Mouse (Mus musculus): ENCODE measurements around the gene Cacna1d. TPM values are rescaled to one million over a fixed set of nuclear protein-coding genes. Genes with fewer than 3 reads are reported as not detected.

Gene Cacna1d
- 4.5 TPM for polyA plus RNA-seq (2014; fragmentation: Illumina TruSeq; extraction: RNeasy Lipid Tissue Mini Kit (QIAGEN cat#74804); ENCODE audit: low read depth, low replicate concordance)

GRCm38 (mm10) chr14:30491342-30491741 is at the start of gene Cacna1d:
Gene Cacna1d, minus strand, starts transcription at chr14:30491455.

GRCm38 (mm10) chr14:30479361-30479948 is 11.8 kb downstream of the Cacna1d start, which contains the start of gene Dcp1a:
Gene Dcp1a, plus strand, starts transcription at chr14:30479535.

DNA sequence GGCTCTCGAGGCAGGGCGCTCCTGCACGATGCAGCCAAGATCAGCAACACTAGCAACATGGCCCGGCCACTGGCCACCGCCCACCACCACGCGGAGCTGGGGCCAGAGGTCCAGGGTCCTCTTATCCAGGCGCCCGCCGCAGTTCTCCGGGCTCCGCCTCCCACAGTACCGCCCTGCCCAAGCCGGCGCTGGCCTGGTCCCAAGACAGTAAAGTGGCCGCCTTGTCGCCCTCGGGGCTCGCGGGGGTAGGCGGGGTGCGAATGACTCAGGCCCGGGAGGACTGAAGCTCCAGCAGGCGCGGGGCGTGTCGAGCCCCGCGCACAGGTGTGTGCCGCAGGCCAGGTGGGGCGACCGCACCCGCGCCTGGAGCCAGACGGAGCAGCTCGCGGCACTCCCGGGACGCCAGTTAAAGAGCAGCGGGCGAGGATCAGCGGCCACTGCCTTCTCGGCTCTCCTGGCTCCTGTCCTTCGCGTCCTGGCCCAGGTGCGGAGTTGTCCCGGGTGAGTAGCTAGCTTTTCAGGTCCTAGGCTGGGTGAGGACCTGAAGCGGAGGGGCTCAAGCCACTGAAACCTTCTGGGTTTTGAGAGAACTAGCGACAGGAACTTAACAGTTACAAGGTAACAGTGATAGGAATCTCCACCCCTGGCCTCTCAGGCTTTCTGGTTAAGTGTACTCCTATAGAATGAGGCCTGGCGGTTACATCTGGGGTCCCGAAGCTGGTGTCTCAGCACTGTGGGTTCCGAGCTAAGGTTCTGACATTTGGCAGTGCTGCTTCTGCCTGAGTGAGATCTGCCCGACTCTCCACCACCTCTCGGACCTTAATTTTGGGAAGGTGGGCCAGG is 482.3 kb downstream of the Cacna1d start, which contains the start of the genes Il17rb and Chdh:
TSS of gene Il17rb (minus strand) at position 164 of the 843 bp plus-strand sequence.
TSS of gene Chdh (plus strand) at position 291 of the 843 bp plus-strand sequence.

Other genes starting within 250 kb of the Cacna1d start
- gene Dcp1a, start 11.9 kb downstream of the Cacna1d start, polyA plus RNA-seq (2014; fragmentation: Illumina TruSeq; extraction: RNeasy Lipid Tissue Mini Kit (QIAGEN cat#74804); ENCODE audit: low read depth, low replicate concordance) = 9.0 TPM
- 0.84 TPM for gene Tkt, start 56.9 kb upstream of the Cacna1d start, polyA plus RNA-seq (2014; fragmentation: Illumina TruSeq; extraction: RNeasy Lipid Tissue Mini Kit (QIAGEN cat#74804); ENCODE audit: low read depth, low replicate concordance)
- gene Prkcd, start 134.8 kb upstream of the Cacna1d start, polyA plus RNA-seq (2014; fragmentation: Illumina TruSeq; extraction: RNeasy Lipid Tissue Mini Kit (QIAGEN cat#74804); ENCODE audit: low read depth, low replicate concordance) = 65.6 TPM
- 6.2 TPM for gene Rft1, start 162.9 kb upstream of the Cacna1d start, polyA plus RNA-seq (2014; fragmentation: Illumina TruSeq; extraction: RNeasy Lipid Tissue Mini Kit (QIAGEN cat#74804); ENCODE audit: low read depth, low replicate concordance)
- gene Sfmbt1, start 223.4 kb upstream of the Cacna1d start, polyA plus RNA-seq (2014; fragmentation: Illumina TruSeq; extraction: RNeasy Lipid Tissue Mini Kit (QIAGEN cat#74804); ENCODE audit: low read depth, low replicate concordance) = 73.5 TPM

Measured in testis, adult 10 weeks (tissue).